Comparison of ENCODE assay signal across 8 mouse cellular contexts in the genomic region with DNA sequence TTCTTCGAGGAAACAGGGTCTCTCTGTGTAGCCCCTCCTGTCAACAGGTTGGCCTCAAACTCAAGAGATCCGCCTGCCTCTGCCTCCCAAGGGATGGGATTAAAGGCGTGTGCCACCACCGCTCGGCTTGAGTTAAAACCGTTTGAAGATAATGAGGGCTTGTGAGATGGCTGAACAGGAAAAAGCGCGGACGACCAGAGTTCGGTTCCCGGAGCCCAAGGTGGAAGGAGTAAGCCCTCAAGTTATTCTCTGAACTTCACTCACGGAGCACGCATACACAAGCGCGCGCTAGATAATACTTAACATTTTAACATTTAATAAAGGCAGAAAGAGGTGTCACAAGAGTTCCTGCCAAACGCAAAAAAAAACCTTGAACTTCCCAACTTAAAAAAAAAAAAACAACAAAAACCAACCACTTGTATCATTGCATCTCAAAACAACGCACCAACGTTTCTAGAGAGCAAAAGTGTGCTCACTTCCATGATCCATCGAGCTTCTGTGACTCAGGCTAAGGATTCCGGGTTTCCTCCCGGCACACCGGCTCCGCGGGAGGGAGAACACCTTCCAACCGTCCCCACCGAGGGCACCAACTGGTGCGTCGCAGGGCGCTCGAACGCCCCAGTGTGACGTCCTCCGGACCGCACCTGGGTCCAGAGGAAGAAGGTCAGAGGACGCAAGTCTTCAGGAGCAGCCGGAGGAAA. TPM values are rescaled to one million over a fixed set of nuclear protein-coding genes. Genes with fewer than 3 reads are reported as not detected.
DNase-seq lines count a peak whose midpoint lies in the region; ATAC-seq and TF ChIP-seq lines count a peak whose summit lies in the region.

Riok1 (plus strand) TSS at position 653 of the 701 bp plus-strand sequence.

- peak; percentile 44 for ATAC-seq in inflammation-experienced regulatory T-cells, adult 6 months
- ATAC-seq in liver, embryonic 11.5 days (replicated peaks; ENCODE audit: low FRiP score): peak; percentile 80
- ATAC-seq in neural tube, embryonic 11.5 days (ENCODE audit: insufficient read depth, low FRiP score, low TSS enrichment): peak; percentile 69; the same call in 1 of the 2 replicates

- 3% methylated on average over 37 of the region's 37 CpGs for WGBS in spleen, adult 2 months
- WGBS in bone marrow, adult 2 months: 4% methylated on average over 37 of the region's 37 CpGs
- WGBS in forebrain, embryonic 10.5 days: 13% methylated on average over 37 of the region's 37 CpGs
- WGBS in liver, embryonic 11.5 days: 6% methylated on average over 37 of the region's 37 CpGs
- 13% methylated on average over 37 of the region's 37 CpGs for WGBS in neural tube, embryonic 11.5 days

- H3K27me3 ChIP-seq in spleen, adult 2 months (ENCODE audit: control insufficient read depth, insufficient read depth, low read length): no peaks in the 10 kb centered on the region
- no peaks in the 10 kb centered on the region for H3K27me3 ChIP-seq in forebrain, embryonic 10.5 days (ENCODE audit: poor library complexity, severe bottlenecking)
- H3K27me3 ChIP-seq in liver, embryonic 11.5 days (replicated peaks; ENCODE audit: control insufficient read depth, insufficient read depth, low read length): no peaks in the 10 kb centered on the region
- H3K27me3 ChIP-seq in neural tube, embryonic 11.5 days (ENCODE audit: control insufficient read depth, insufficient read depth, low read length): no peaks in the 10 kb centered on the region

- peaks cover 4% of the 10 kb centered on the region; the same call in 1 of the 2 replicates for H3K4me1 ChIP-seq in spleen, adult 2 months (ENCODE audit: control insufficient read depth, insufficient read depth, insufficient read length)
- H3K4me1 ChIP-seq in bone marrow, adult 2 months (ENCODE audit: control insufficient read depth, insufficient read depth, low read length): peaks cover 1% of the 10 kb centered on the region; the same call in 1 of the 2 replicates
- peaks cover 23% of the 10 kb centered on the region for H3K4me1 ChIP-seq in forebrain, embryonic 10.5 days
- peaks cover 6% of the 10 kb centered on the region; the same call in 1 of the 2 replicates for H3K4me1 ChIP-seq in liver, embryonic 11.5 days (replicated peaks; ENCODE audit: control insufficient read depth, insufficient read depth, low read length)
- peaks cover 4% of the 10 kb centered on the region; the same call in 1 of the 2 replicates for H3K4me1 ChIP-seq in neural tube, embryonic 11.5 days (ENCODE audit: control insufficient read depth, insufficient read depth, low read length)

- H3K9me3 ChIP-seq in forebrain, embryonic 10.5 days: no peaks in the 10 kb centered on the region
- H3K9me3 ChIP-seq in liver, embryonic 11.5 days (ENCODE audit: control insufficient read depth, low read length): no peaks in the 10 kb centered on the region
- no peaks in the 10 kb centered on the region for H3K9me3 ChIP-seq in neural tube, embryonic 11.5 days (ENCODE audit: control insufficient read depth, low read length)

- H3K9ac ChIP-seq in liver, embryonic 11.5 days (ENCODE audit: low read depth, low read length): peak within 1 kb of the TSS; percentile 87
- H3K9ac ChIP-seq in neural tube, embryonic 11.5 days (ENCODE audit: low read length): peak within 1 kb of the TSS; percentile 83

- peaks cover 6% of the 10 kb centered on the region for H3K36me3 ChIP-seq in spleen, adult 2 months (ENCODE audit: control insufficient read depth, insufficient read depth, low read length)
- peaks cover 21% of the 10 kb centered on the region for H3K36me3 ChIP-seq in forebrain, embryonic 10.5 days (replicated peaks)
- peaks cover 10% of the 10 kb centered on the region for H3K36me3 ChIP-seq in liver, embryonic 11.5 days (ENCODE audit: control insufficient read depth, insufficient read depth, low read length)
- peaks cover 5% of the 10 kb centered on the region; the same call in 1 of the 2 replicates for H3K36me3 ChIP-seq in neural tube, embryonic 11.5 days (ENCODE audit: control insufficient read depth, insufficient read depth, low read length)

- TF ChIP-seq CTCF in spleen, adult 2 months (IDR thresholded peaks at IDR 0.05; ENCODE audit: extremely low read depth, insufficient read depth, insufficient read length, insufficient replicate concordance): no peak
- no peak for TF ChIP-seq CTCF in bone marrow, adult 2 months (IDR thresholded peaks at IDR 0.05; ENCODE audit: control insufficient read depth, insufficient read depth, low read length)

- H3K4me2 ChIP-seq in liver, embryonic 11.5 days: peak within 1 kb of the TSS; percentile 92
- H3K4me2 ChIP-seq in neural tube, embryonic 11.5 days (ENCODE audit: low read depth): peak within 1 kb of the TSS; percentile 78

- peak within 1 kb of the TSS; percentile 67 for H3K4me3 ChIP-seq in spleen, adult 2 months (ENCODE audit: extremely low read depth, insufficient read depth, insufficient read length)
- H3K4me3 ChIP-seq in bone marrow, adult 2 months (replicated peaks; ENCODE audit: control insufficient read depth, low read depth, low read length): peak within 1 kb of the TSS; percentile 86
- peak within 1 kb of the TSS; percentile 89 for H3K4me3 ChIP-seq in forebrain, embryonic 10.5 days
- H3K4me3 ChIP-seq in liver, embryonic 11.5 days (ENCODE audit: low read depth, low read length): peak within 1 kb of the TSS; percentile 86
- peak within 1 kb of the TSS; percentile 72 for H3K4me3 ChIP-seq in neural tube, embryonic 11.5 days (ENCODE audit: low read depth, low read length)

- H3K27ac ChIP-seq in spleen, adult 2 months (ENCODE audit: insufficient read depth, low read length): peak within 1 kb of the TSS; percentile 71
- H3K27ac ChIP-seq in bone marrow, adult 2 months (ENCODE audit: control insufficient read depth, insufficient read depth, low read depth, low read length, poor library complexity): peak within 1 kb of the TSS; percentile 73
- peak within 1 kb of the TSS; percentile 85 for H3K27ac ChIP-seq in forebrain, embryonic 10.5 days
- peak within 1 kb of the TSS; percentile 68; the same call in 1 of the 2 replicates for H3K27ac ChIP-seq in liver, embryonic 11.5 days (ENCODE audit: low read depth, low read length)
- H3K27ac ChIP-seq in neural tube, embryonic 11.5 days (ENCODE audit: low read depth, low read length): peak within 1 kb of the TSS; percentile 53; the same call in 1 of the 2 replicates

- TF ChIP-seq POLR2A in spleen, adult 2 months (IDR thresholded peaks at IDR 0.05; ENCODE audit: low read depth, low read length): no peak
- TF ChIP-seq POLR2A in bone marrow, adult 2 months (IDR thresholded peaks at IDR 0.05; ENCODE audit: borderline replicate concordance, control insufficient read depth, low read depth, low read length): no peak

- peak in 1 of 2 experiments; percentile 6 for DNase-seq in spleen, adult 2 months (ENCODE audit: low read depth in 1 of 2, low spot score in 2 of 2)
- no peak for DNase-seq in spleen, adult 12 weeks (ENCODE audit: low spot score)
- DNase-seq in forebrain, embryonic 10.5 days (ENCODE audit: extremely low spot score, low spot score): peak; percentile 18
- no peak for DNase-seq in liver, embryonic 11.5 days (ENCODE audit: low spot score)
- DNase-seq in neural tube, embryonic 11.5 days (ENCODE audit: low spot score): no peak
- no peak for DNase-seq in gastrocnemius, adult 18-20 months (ENCODE audit: low spot score)

RNA-seq across cellular contexts. Expression of gene Riok1, which starts in this region (rescaled TPM):
- polyA plus RNA-seq in spleen, adult 2 months (2012; rRNA removed): 13.0 and 17.1 TPM in 2 replicates
- 22.4 and 40.9 TPM in 2 replicates for polyA plus RNA-seq in bone marrow, adult 2 months (2011; ENCODE audit: insufficient read depth, insufficient read length, low replicate concordance, missing spikeins)
- polyA plus RNA-seq in forebrain, embryonic 10.5 days (2016; fragmentation: Nextera tagmentation; extraction: Ambion mirVana): 50.4 and 55.9 TPM in 2 replicates
- 100 to 1,000 TPM in 1 of 3 experiments, 10 to 100 TPM in 2; 86.6 to 129 (median 91.8) TPM for polyA plus RNA-seq in inflammation-experienced regulatory T-cells, adult 6 months (2017; shearing (Covaris generic))
- polyA plus RNA-seq in liver, embryonic 11.5 days (2014; fragmentation: Nextera tagmentation; extraction: Ambion mirVana): 48.2 and 48.7 TPM in 2 replicates
- polyA plus RNA-seq in neural tube, embryonic 11.5 days (2014; fragmentation: Nextera tagmentation; extraction: Ambion mirVana): 45.1 and 47.9 TPM in 2 replicates
- total RNA-seq in gastrocnemius, adult 18-20 months (2021): 1 to 10 TPM; 6.6 to 8.5 TPM
